Mouse (Mus musculus): ENCODE measurements around the gene Actbl2.

- TF ChIP-seq CTCF (conservative IDR thresholded peaks at IDR 0.05; ENCODE audit: low read length) (no peak), POU5F1 (IDR thresholded peaks at IDR 0.05; ENCODE audit: borderline replicate concordance, low read length) (no peak), NANOG (IDR thresholded peaks at IDR 0.05; ENCODE audit: borderline replicate concordance, low read length) (no peak)
Observed at GRCm38 (mm10) chr13:111299145-111299713, 44.4 kb downstream of the Actbl2 start.

Measured in E14TG2a.4 (cell line).